Mouse (Mus musculus): ENCODE results near the gene Cpeb2. TPM values are rescaled to one million over a fixed set of nuclear protein-coding genes. Genes with fewer than 3 reads are reported as not detected.

Cpeb2 gene
- polyA plus RNA-seq, 1 experiment from 2014 or later = 3.1 TPM

- H3K27me3 ChIP-seq (replicated peaks; ENCODE audit: control insufficient read depth, insufficient read depth, low read length) = no peaks in the 10 kb centered on the region
- H3K4me1 ChIP-seq (replicated peaks; ENCODE audit: control insufficient read depth, insufficient read depth, low read length) = no peaks in the 10 kb centered on the region
- no peak overlapping the region for H3K27ac ChIP-seq (ENCODE audit: low read depth, low read length)
- TF ChIP-seq CTCF (IDR thresholded peaks at IDR 0.05; ENCODE audit: low read depth) = no peak
- no peak for ATAC-seq
- no peak overlapping the region for H3K4me2 ChIP-seq (replicated peaks; ENCODE audit: low read depth)
- H3K36me3 ChIP-seq (ENCODE audit: control insufficient read depth, insufficient read depth) = peaks cover 5% of the 10 kb centered on the region; the same call in 1 of the 2 replicates
- no peak overlapping the region for H3K9ac ChIP-seq (ENCODE audit: low read depth, low read length)
- no peaks in the 10 kb centered on the region for H3K9me3 ChIP-seq (ENCODE audit: control insufficient read depth)
- no peak overlapping the region for H3K4me3 ChIP-seq (ENCODE audit: low read depth, low read length)
- 84% methylated on average over 2 of the region's 2 CpGs for WGBS
Observed at GRCm38 (mm10) chr5:43264696-43265095, 31.7 kb downstream of the Cpeb2 start.

GRCm38 (mm10) chr5:43277982-43278381, 45.0 kb downstream of the Cpeb2 start:
- 96% methylated on average over 1 of the region's 1 CpGs for WGBS
- ATAC-seq = no peak
- no peaks in the 10 kb centered on the region for H3K9me3 ChIP-seq (ENCODE audit: control insufficient read depth)
- H3K9ac ChIP-seq (ENCODE audit: low read depth, low read length) = no peak overlapping the region
- no peak for TF ChIP-seq CTCF (IDR thresholded peaks at IDR 0.05; ENCODE audit: low read depth)
- no peak overlapping the region for H3K27ac ChIP-seq (ENCODE audit: low read depth, low read length)
- H3K27me3 ChIP-seq (replicated peaks; ENCODE audit: control insufficient read depth, insufficient read depth, low read length) = no peaks in the 10 kb centered on the region
- no peaks in the 10 kb centered on the region for H3K4me1 ChIP-seq (replicated peaks; ENCODE audit: control insufficient read depth, insufficient read depth, low read length)
- no peak overlapping the region for H3K4me3 ChIP-seq (ENCODE audit: low read depth, low read length)
- no peak overlapping the region for H3K4me2 ChIP-seq (replicated peaks; ENCODE audit: low read depth)
- H3K36me3 ChIP-seq (ENCODE audit: control insufficient read depth, insufficient read depth) = 0 out of 2 replicates have a peak, but pooled peaks cover 10% of the 10 kb centered on the region

GRCm38 (mm10) chr5:43279774-43280173, 46.8 kb downstream of the Cpeb2 start:
- Histone ChIP-seq H3K4me1 (replicated peaks; ENCODE audit: control insufficient read depth, insufficient read depth, low read length) (no peaks in the 10 kb centered on the region), H3K9ac (ENCODE audit: low read depth, low read length) (no peak overlapping the region), H3K36me3 (ENCODE audit: control insufficient read depth, insufficient read depth) (peaks cover 21% of the 10 kb centered on the region), H3K9me3 (ENCODE audit: control insufficient read depth) (no peaks in the 10 kb centered on the region), H3K4me2 (replicated peaks; ENCODE audit: low read depth) (no peak overlapping the region), H3K27me3 (replicated peaks; ENCODE audit: control insufficient read depth, insufficient read depth, low read length) (no peaks in the 10 kb centered on the region), H3K4me3 (ENCODE audit: low read depth, low read length) (no peak overlapping the region), H3K27ac (ENCODE audit: low read depth, low read length) (no peak overlapping the region)
- TF ChIP-seq CTCF (IDR thresholded peaks at IDR 0.05; ENCODE audit: low read depth) = no peak
- ATAC-seq = no peak
- 81% methylated on average over 3 of the region's 3 CpGs for WGBS

- Histone ChIP-seq H3K27me3 (replicated peaks; ENCODE audit: control insufficient read depth, insufficient read depth, low read length) (no peaks in the 10 kb centered on the region), H3K36me3 (ENCODE audit: control insufficient read depth, insufficient read depth) (peaks cover 28% of the 10 kb centered on the region), H3K4me3 (ENCODE audit: low read depth, low read length) (no peak overlapping the region), H3K9me3 (ENCODE audit: control insufficient read depth) (no peaks in the 10 kb centered on the region), H3K9ac (ENCODE audit: low read depth, low read length) (no peak overlapping the region), H3K27ac (ENCODE audit: low read depth, low read length) (no peak overlapping the region), H3K4me1 (replicated peaks; ENCODE audit: control insufficient read depth, insufficient read depth, low read length) (no peaks in the 10 kb centered on the region), H3K4me2 (replicated peaks; ENCODE audit: low read depth) (no peak overlapping the region)
- TF ChIP-seq CTCF (IDR thresholded peaks at IDR 0.05; ENCODE audit: low read depth) = no peak
- 86% methylated on average over 12 of the region's 12 CpGs for WGBS
- no peak for ATAC-seq
Observed at GRCm38 (mm10) chr5:43285756-43286155, 52.8 kb downstream of the Cpeb2 start.

- H3K36me3 ChIP-seq (ENCODE audit: control insufficient read depth, insufficient read depth) = peaks cover 11% of the 10 kb centered on the region
- no peak overlapping the region for H3K4me3 ChIP-seq (ENCODE audit: low read depth, low read length)
- no peak overlapping the region for H3K27ac ChIP-seq (ENCODE audit: low read depth, low read length)
- no peaks in the 10 kb centered on the region for H3K9me3 ChIP-seq (ENCODE audit: control insufficient read depth)
- no peak overlapping the region for H3K9ac ChIP-seq (ENCODE audit: low read depth, low read length)
- H3K27me3 ChIP-seq (replicated peaks; ENCODE audit: control insufficient read depth, insufficient read depth, low read length) = no peaks in the 10 kb centered on the region
- no peak overlapping the region for H3K4me2 ChIP-seq (replicated peaks; ENCODE audit: low read depth)
- no peak for ATAC-seq
- no peak for TF ChIP-seq CTCF (IDR thresholded peaks at IDR 0.05; ENCODE audit: low read depth)
- no peaks in the 10 kb centered on the region for H3K4me1 ChIP-seq (replicated peaks; ENCODE audit: control insufficient read depth, insufficient read depth, low read length)
- WGBS = 72% methylated on average over 8 of the region's 8 CpGs
Observed at GRCm38 (mm10) chr5:43289752-43290446, 56.9 kb downstream of the Cpeb2 start.

- TF ChIP-seq CTCF (IDR thresholded peaks at IDR 0.05; ENCODE audit: low read depth) = no peak
- H3K36me3 ChIP-seq (ENCODE audit: control insufficient read depth, insufficient read depth) = peaks cover 5% of the 10 kb centered on the region; the same call in 1 of the 2 replicates
- H3K9me3 ChIP-seq (ENCODE audit: control insufficient read depth) = no peaks in the 10 kb centered on the region
- no peak overlapping the region for H3K9ac ChIP-seq (ENCODE audit: low read depth, low read length)
- H3K4me2 ChIP-seq (replicated peaks; ENCODE audit: low read depth) = no peak overlapping the region
- WGBS = 88% methylated on average over 4 of the region's 4 CpGs
- ATAC-seq = no peak
- no peaks in the 10 kb centered on the region for H3K27me3 ChIP-seq (replicated peaks; ENCODE audit: control insufficient read depth, insufficient read depth, low read length)
- H3K4me3 ChIP-seq (ENCODE audit: low read depth, low read length) = no peak overlapping the region
- H3K27ac ChIP-seq (ENCODE audit: low read depth, low read length) = no peak overlapping the region
- H3K4me1 ChIP-seq (replicated peaks; ENCODE audit: control insufficient read depth, insufficient read depth, low read length) = no peaks in the 10 kb centered on the region
Observed at GRCm38 (mm10) chr5:43293136-43293535, 60.2 kb downstream of the Cpeb2 start.

All from intestine, postnatal 0 days (tissue).